Mouse (Mus musculus) bone marrow macrophage, adult 2 months (primary cell): ENCODE data around the gene Sbf1.

Source experiments
- CTCF ChIP-seq: IDR thresholded peaks from 2 replicates; pipeline ENCODE4 v1.5.1; 2012; ENCODE audit warnings: low read depth, mild to moderate bottlenecking, low read length, moderate library complexity
- POLR2A ChIP-seq: IDR thresholded peaks from 2 replicates; pipeline ENCODE4 v1.6.1; 2012; ENCODE audit warnings: mild to moderate bottlenecking, low read depth, low read length, borderline replicate concordance

DNA sequence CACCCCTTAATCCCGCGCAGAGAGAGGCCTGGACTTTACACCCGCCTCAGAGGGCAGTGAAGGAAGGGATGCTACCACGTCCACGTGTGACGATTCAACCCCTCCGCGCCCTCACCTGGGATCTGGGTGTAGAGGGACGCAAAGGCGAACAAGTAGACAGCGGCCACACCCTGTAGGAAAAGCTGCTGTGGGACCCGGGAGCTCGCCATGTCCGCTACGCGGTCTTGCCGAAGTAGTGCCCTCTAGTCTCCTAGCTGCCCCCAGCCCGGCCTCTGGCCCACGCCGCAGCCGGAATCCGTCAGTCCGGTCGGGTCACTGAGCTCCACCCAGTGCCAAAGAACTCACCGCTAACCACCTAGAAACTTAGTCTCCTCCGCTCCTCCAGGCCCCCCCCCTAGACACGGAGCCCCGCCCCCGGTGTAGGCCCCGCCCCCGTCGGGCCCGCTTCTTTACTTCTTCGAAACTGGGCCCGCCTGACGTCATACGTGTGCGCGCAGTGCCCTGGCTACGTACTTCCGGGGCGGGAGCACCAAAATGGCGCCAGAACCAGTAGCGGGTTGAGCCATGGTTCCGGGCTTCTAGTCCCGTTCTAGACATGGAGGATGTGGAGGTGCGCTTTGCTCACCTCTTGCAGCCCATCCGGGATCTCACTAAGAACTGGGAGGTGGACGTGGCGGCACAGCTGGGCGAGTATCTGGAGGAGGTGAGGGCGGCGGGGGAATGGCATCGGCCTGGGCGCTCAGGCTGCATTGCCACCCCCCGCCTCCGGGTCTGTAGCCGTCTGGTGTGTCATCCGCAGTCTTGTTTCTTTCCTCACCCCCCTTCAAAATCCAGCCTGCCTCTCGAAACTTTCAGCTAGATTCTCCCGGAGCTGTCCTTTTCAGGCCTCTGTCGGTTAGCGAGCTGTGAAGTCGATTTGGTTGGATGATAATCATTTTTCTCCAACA, 40.4 kb upstream of the Sbf1 start, which contains the start of the genes Lmf2 and Ncaph2:
- TF ChIP-seq POLR2A (peak; percentile 45; the same call in 1 of the 2 replicates), CTCF (no peak)
